Mouse (Mus musculus): ENCODE results near the gene Tbc1d22a. TPM values are rescaled to one million over a fixed set of nuclear protein-coding genes. Genes with fewer than 3 reads are reported as not detected.

The Tbc1d22a gene
- total RNA-seq, 2 experiments from 2014 or later: 25.1 to 25.2 TPM

DNA sequence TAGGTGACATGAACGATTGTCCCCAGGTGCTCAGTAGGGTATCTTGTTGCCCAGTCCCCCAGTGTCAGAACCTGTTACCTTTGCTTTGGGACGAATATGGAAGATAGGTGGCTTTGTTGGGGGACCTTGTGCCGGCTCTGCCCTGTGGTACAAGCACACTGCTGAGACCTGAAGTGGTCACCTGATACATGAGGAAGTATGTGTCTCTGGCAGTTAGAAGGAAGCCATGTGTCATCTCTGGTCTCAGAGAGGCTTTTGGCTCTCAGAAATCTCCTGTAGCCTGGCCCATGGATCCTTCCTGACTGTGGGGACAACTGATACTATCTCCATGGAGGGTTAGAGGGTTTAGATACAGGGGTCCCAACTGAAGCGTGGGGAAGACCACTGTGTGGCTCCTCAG lies 281.9 kb downstream of the Tbc1d22a start:
- no peak for DNase-seq (ENCODE audit: low spot score in 2 of 2)

GRCm38 (mm10) chr15:86496646-86497045 lies 282.4 kb downstream of the Tbc1d22a start:
- no peak for DNase-seq (ENCODE audit: low spot score in 2 of 2)

GRCm38 (mm10) chr15:86500536-86500935 lies 286.3 kb downstream of the Tbc1d22a start:
- no peak for DNase-seq (ENCODE audit: low spot score in 2 of 2)

- no peak for DNase-seq (ENCODE audit: low spot score in 2 of 2)
Measured at GRCm38 (mm10) chr15:86503413-86503812, 289.2 kb downstream of the Tbc1d22a start.

- peak; percentile 1 to 4 for DNase-seq (ENCODE audit: low spot score in 2 of 2)
Measured at GRCm38 (mm10) chr15:86506666-86507065, 292.4 kb downstream of the Tbc1d22a start.

DNA sequence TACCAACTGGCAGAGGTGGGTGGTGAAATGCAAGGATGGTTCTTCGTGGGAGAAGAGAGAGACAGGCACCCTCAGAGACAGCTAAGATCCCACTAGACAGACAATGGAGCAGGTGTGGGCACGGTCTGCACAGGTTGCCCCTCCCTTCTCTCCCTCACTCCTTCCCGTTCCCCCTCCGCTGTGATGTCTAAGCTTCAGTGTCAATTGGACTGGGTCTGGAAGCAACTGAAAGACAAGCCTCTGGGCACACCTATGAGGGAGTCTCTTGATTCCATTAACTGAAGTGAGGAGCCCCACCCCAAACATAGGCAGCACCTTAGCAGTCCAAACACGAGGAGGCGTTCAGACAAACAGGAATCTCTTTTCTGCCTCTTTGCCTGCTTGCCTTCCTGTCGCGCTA lies 293.3 kb downstream of the Tbc1d22a start:
- peak; percentile 1 to 6 for DNase-seq (ENCODE audit: low spot score in 2 of 2)

DNA sequence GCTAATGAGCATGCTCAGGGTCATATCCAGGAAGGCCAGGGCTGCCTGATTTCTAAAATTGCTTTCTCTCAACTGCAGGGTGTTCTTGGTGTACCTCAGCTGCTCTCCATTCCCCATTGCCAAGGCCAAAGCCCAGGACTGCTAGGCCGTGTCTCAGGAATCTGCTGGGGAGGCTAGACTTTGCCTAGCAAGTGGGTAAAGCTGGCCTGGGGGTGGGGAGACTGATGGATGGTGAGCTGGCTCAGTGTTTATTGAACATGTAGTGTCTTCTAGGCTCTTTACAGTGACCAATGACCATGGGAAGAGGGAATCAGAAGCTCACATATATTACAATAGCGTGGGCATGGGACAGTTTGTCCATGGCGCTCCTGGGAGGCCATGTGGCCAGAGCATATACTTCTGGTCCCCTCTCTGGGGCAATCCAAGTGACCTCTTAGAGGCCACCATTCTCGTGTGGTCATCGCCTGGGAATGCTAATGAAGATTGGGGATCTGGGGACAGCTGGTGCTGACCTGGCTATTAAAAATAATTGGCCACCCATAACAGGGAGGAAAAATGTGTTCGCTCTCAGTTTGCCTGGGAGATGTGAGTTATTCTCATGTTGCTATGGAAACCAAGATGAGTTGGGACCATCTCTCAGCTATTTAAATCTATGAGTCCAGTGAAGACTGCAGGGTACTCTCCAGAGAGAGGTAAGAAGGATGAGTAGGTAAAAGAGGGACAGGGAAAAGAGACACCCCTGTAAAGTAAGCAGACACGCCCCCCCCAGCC lies 294.3 kb downstream of the Tbc1d22a start:
- DNase-seq (ENCODE audit: low spot score in 2 of 2): peak; percentile 1 to 9

GRCm38 (mm10) chr15:86509601-86510000 lies 295.3 kb downstream of the Tbc1d22a start:
- no peak for DNase-seq (ENCODE audit: low spot score in 2 of 2)

GRCm38 (mm10) chr15:86511181-86511580 lies 296.9 kb downstream of the Tbc1d22a start:
- DNase-seq (ENCODE audit: low spot score in 2 of 2): no peak

DNA sequence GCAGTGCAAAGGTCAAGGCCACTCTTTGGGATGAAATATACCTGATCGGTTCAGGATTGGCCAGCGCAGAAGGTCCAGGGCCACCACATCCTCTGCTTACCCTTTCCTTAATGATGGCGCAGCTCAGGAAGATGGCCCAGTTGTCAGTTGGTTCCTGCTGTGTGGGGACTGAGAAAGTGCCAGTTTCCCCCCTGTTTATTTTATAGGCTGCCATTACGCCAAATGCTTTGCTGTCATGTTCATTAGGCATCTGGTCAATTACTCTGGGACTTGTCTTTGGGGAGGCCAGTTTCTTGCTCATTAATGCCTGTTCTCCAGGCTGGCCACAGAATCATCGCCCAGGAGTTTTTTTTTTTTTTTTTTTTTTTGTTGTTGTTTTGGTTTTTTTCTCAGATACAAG lies 299.1 kb downstream of the Tbc1d22a start:
- no peak for DNase-seq (ENCODE audit: low spot score in 2 of 2)

- no peak for DNase-seq (ENCODE audit: low spot score in 2 of 2)
Measured at GRCm38 (mm10) chr15:86520201-86520600, 305.9 kb downstream of the Tbc1d22a start.

GRCm38 (mm10) chr15:86535356-86535755 lies 321.1 kb downstream of the Tbc1d22a start:
- DNase-seq (ENCODE audit: low spot score in 2 of 2): no peak

DNA sequence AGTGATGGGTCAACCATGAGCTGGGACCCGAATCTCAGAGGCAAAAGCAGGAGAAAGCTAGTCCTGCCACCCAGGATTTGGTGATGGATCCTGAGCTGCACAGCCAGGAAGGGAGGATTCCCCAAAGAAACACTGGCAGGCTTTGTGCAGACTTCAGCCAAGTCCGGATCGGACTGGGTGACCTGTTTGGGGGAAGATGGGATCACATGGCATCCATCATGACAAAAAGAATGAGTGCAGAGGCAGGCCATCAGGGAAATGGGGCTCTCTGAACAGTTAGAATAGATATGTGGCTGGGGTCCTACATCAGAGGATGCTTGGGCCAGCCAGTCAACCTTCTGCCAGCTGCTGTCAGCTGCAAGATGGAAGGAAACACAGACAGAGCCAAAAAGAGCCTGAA lies 328.1 kb downstream of the Tbc1d22a start:
- no peak for DNase-seq (ENCODE audit: low spot score in 2 of 2)

DNA sequence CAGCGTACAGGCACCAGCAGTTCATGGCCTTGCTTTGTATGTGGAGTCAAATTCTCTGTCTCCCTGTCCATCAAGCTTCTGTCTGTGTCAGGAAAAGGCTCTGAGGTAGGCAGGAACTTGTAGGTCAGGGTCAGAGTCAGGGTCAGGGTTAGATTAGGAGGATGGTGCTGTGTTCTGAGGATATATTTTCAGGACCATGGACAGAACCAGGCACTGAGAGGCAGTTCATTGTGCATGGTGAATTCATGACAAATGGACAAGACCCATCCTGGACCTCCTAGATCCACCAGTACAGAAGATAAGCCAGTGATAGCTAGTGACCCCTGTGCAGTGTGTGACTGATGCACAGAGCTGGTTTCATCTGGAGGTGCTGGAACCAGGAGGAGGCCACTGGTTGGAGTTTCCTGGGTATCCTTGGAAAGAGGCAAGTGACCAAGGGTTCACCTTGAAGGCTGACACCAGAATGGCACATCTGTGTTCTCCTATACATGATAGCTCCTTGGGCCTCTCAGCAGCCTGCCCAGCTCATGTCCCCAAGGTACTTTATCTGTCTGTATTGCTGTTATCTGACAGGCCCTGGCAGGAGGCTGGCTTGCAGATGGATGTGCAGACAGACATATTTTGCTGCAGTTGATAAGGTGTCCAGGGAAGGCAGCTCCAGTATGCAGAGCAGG lies 330.0 kb downstream of the Tbc1d22a start:
- no peak for DNase-seq (ENCODE audit: low spot score in 2 of 2)

Other genes starting within 250 kb of the Tbc1d22a start
- 1 to 10 TPM; 6.7 to 7.4 TPM for gene Celsr1, start 180.7 kb upstream of the Tbc1d22a start, total RNA-seq (2021)
- gene Gramd4, start 156.8 kb upstream of the Tbc1d22a start, total RNA-seq (2021): 10 to 100 TPM; 35.3 to 40.2 TPM
- gene Cerk, start 28.3 kb upstream of the Tbc1d22a start, total RNA-seq (2021): 10 to 100 TPM; 38.8 to 41.0 TPM

Measured in layer of hippocampus, postnatal 10 days (tissue).